Mouse (Mus musculus): ENCODE measurements around the gene Galc.

- TF ChIP-seq GATA1 (IDR thresholded peaks at IDR 0.05; ENCODE audit: borderline replicate concordance, low read length) (no peak), FLI1 (IDR thresholded peaks at IDR 0.05; ENCODE audit: low read length) (no peak)
Measured at GRCm38 (mm10) chr12:98294241-98294640, 35.0 kb upstream of the Galc start.

Data from megakaryocyte, embryonic 14.5 days (primary cell).